Mouse (Mus musculus) heart, adult 2 months (tissue): ENCODE results near the gene Nyap2. TPM values are rescaled to one million over a fixed set of nuclear protein-coding genes. Genes with fewer than 3 reads are reported as not detected.

Source experiments
- DNase-seq, 2 experiments: peaks; one replicate each; pipeline ENCODE4 v3.0.0; 2021
- H3K27ac ChIP-seq: fragments of 200-600 bp; 2 replicates; pipeline ENCODE4 v1.8.1; 2022
- H3K27me3 ChIP-seq: fragments of 200-500 bp; 2 replicates; pipeline ENCODE4 v1.6.1; 2012; ENCODE audit warnings: mild to moderate bottlenecking, low read length, inconsistent platforms, mixed read lengths; ENCODE audit not compliant: control insufficient read depth, insufficient read depth
- H3K36me3 ChIP-seq: fragments of 200-500 bp; 2 replicates; pipeline ENCODE4 v1.6.1; 2012; ENCODE audit warnings: low read length, inconsistent platforms; ENCODE audit not compliant: control insufficient read depth, insufficient read depth
- H3K4me1 ChIP-seq: fragments of 200-500 bp; 2 replicates; pipeline ENCODE4 v1.6.1; 2011; ENCODE audit warnings: low read length; ENCODE audit not compliant: control insufficient read depth, insufficient read depth
- H3K4me3 ChIP-seq: fragments of 200-600 bp; 2 replicates; pipeline ENCODE4 v1.8.1; 2022
- H3K79me2 ChIP-seq: fragments of 200-500 bp; replicated peaks from 2 replicates; pipeline ENCODE4 v1.6.1; 2012; ENCODE audit warnings: mild to moderate bottlenecking, inconsistent platforms, low read length, moderate library complexity, mixed read lengths; ENCODE audit not compliant: control insufficient read depth, insufficient read depth
- H3K9ac ChIP-seq: fragments of 200-500 bp; 2 replicates; pipeline ENCODE4 v1.6.1; 2012; ENCODE audit warnings: low read depth, mild to moderate bottlenecking, control low read depth, inconsistent platforms, low read length, mixed read lengths
- CTCF ChIP-seq: fragments of 200-600 bp; IDR thresholded peaks from 2 replicates; pipeline ENCODE4 v1.8.1; 2022; ENCODE audit warnings: antibody characterized with exemption, mild to moderate bottlenecking, moderate library complexity
- EP300 ChIP-seq: fragments of 200-500 bp; IDR thresholded peaks from 2 replicates; pipeline ENCODE4 v1.6.1; 2011; ENCODE audit warnings: low read depth, low read length, control low read depth; ENCODE audit not compliant: insufficient read depth
- POLR2A ChIP-seq: fragments of 200-500 bp; IDR thresholded peaks from 2 replicates; pipeline ENCODE4 v1.6.1; 2011; ENCODE audit warnings: mild to moderate bottlenecking, low read depth, low read length, control low read depth; ENCODE audit not compliant: insufficient read depth
- WGBS: fragments of 180-500 bp; shearing (Covaris S2); methylation state at CpG from one replicate; pipeline ENCODE4 v1.1.7; 2018; 5-methylcytosine and 5-hydroxymethylcytosine counted together
- intact Hi-C: fragments of 180-260 bp; cut with DNase I; formaldehyde crosslinking; loops from one replicate; pipeline ENCODE4 v1.15.1; 2025
- long read RNA-seq: library from polyadenylated mRNA; stranded (forward); transcript quantifications from one replicate; pipeline ENCODE4 v2.0.0, GENCODE M21; 2021
- polyA plus RNA-seq: library from polyadenylated mRNA; depleted of rRNA; stranded (reverse); fragments of >200 nt; gene quantifications from 2 replicates; pipeline ENCODE4 v1.2.3, GENCODE M21; 2012; rRNA removed
- total RNA-seq, 2 experiments: library from RNA; stranded (reverse); gene quantifications; 2 replicates each; pipeline ENCODE4 v1.2.3; 2021

Nyap2 gene
- not detected for total RNA-seq
- not detected in 2 replicates for polyA plus RNA-seq
- long read RNA-seq = 0 reads

GRCm38 (mm10) chr1:81076831-81077664 lies at the start of gene Nyap2:
Gene Nyap2, plus strand, starts transcription at chr1:81076950.
- no peak within 1 kb of the TSS for H3K27ac ChIP-seq
- DNase-seq = no peak
- no peaks in the 10 kb centered on the region for H3K36me3 ChIP-seq
- H3K4me3 ChIP-seq = no peak within 1 kb of the TSS
- H3K9ac ChIP-seq = no peak within 1 kb of the TSS
- TF ChIP-seq POLR2A (no peak), CTCF (no peak), EP300 (no peak)
- 38% methylated on average over 16 of the region's 16 CpGs for WGBS
- no peaks in the 10 kb centered on the region for H3K4me1 ChIP-seq
- intact Hi-C loops = no loop called here
- no peaks in the 10 kb centered on the region for H3K27me3 ChIP-seq
- H3K79me2 ChIP-seq = no peaks in the 10 kb centered on the region

- Histone ChIP-seq H3K36me3 (no peaks in the 10 kb centered on the region), H3K79me2 (no peaks in the 10 kb centered on the region), H3K9ac (no peak overlapping the region), H3K4me1 (no peaks in the 10 kb centered on the region), H3K27me3 (no peaks in the 10 kb centered on the region), H3K27ac (no peak overlapping the region), H3K4me3 (no peak overlapping the region)
- no peak for DNase-seq
- TF ChIP-seq EP300 (no peak), CTCF (no peak), POLR2A (no peak)
- intact Hi-C loops = no loop called here
- 41% methylated on average over 5 of the region's 5 CpGs for WGBS
Measured at GRCm38 (mm10) chr1:81042907-81043868, 33.6 kb upstream of the Nyap2 start.

GRCm38 (mm10) chr1:81058340-81058739 lies 18.4 kb upstream of the Nyap2 start:
- Histone ChIP-seq H3K9ac (no peak overlapping the region), H3K27ac (no peak overlapping the region), H3K36me3 (no peaks in the 10 kb centered on the region), H3K4me3 (no peak overlapping the region), H3K27me3 (no peaks in the 10 kb centered on the region), H3K4me1 (no peaks in the 10 kb centered on the region), H3K79me2 (no peaks in the 10 kb centered on the region)
- TF ChIP-seq CTCF (no peak), POLR2A (no peak), EP300 (no peak)
- intact Hi-C loops = no loop called here
- no peak for DNase-seq
- WGBS = 88% methylated on average over 5 of the region's 5 CpGs

GRCm38 (mm10) chr1:81058835-81059234 lies 17.9 kb upstream of the Nyap2 start:
- no peak overlapping the region for H3K4me3 ChIP-seq
- no peak for TF ChIP-seq CTCF
- TF ChIP-seq POLR2A = no peak
- TF ChIP-seq EP300 = no peak
- 54% methylated on average over 2 of the region's 2 CpGs for WGBS
- H3K27ac ChIP-seq = no peak overlapping the region
- no peak for DNase-seq
- H3K9ac ChIP-seq = no peak overlapping the region
- H3K4me1 ChIP-seq = no peaks in the 10 kb centered on the region
- H3K36me3 ChIP-seq = no peaks in the 10 kb centered on the region
- no peaks in the 10 kb centered on the region for H3K79me2 ChIP-seq
- H3K27me3 ChIP-seq = no peaks in the 10 kb centered on the region
- intact Hi-C loops = no loop called here

- Histone ChIP-seq H3K27me3 (no peaks in the 10 kb centered on the region), H3K9ac (no peak overlapping the region), H3K4me1 (no peaks in the 10 kb centered on the region), H3K36me3 (no peaks in the 10 kb centered on the region), H3K27ac (no peak overlapping the region), H3K79me2 (no peaks in the 10 kb centered on the region), H3K4me3 (no peak overlapping the region)
- intact Hi-C loops = no loop called here
- TF ChIP-seq CTCF = no peak
- no peak for TF ChIP-seq EP300
- no peak for TF ChIP-seq POLR2A
- no peak for DNase-seq
- WGBS = 78% methylated on average over 2 of the region's 2 CpGs
Measured at GRCm38 (mm10) chr1:81062811-81063210, 13.9 kb upstream of the Nyap2 start.
